Mouse (Mus musculus): ENCODE measurements around the gene Klf3.
"Not testable (repeated sequence)": the region's sequence is repeated elsewhere in the genome, so short reads cannot be mapped to it uniquely, and the experiment has no call there.

Gene Klf3

GRCm38 (mm10) chr5:64878526-64878925, 75.3 kb downstream of the Klf3 start:
- no peak for DNase-seq (ENCODE audit: low read depth)

- no peak for DNase-seq (ENCODE audit: low read depth)
Measured at GRCm38 (mm10) chr5:64879241-64879640, 76.1 kb downstream of the Klf3 start.

GRCm38 (mm10) chr5:64881559-64881958, 78.4 kb downstream of the Klf3 start:
- DNase-seq (ENCODE audit: low read depth): not testable (repeated sequence)

- not testable (repeated sequence) for DNase-seq (ENCODE audit: low read depth)
Measured at GRCm38 (mm10) chr5:64881976-64882375, 78.8 kb downstream of the Klf3 start.

Measured in c-Kit-positive CD71-positive TER-119-negative erythroid progenitor cells, embryonic 14.5 days (primary cell).